Mouse (Mus musculus) liver, adult 2 months (tissue): Measurements from ENCODE around the gene Uba3. TPM values are rescaled to one million over a fixed set of nuclear protein-coding genes. Genes with fewer than 3 reads are reported as not detected.
A peak's percentile ranks its signal among the peaks of the same experiment; 100 is the strongest.

Source experiments
- DNase-seq: peaks from one replicate; pipeline ENCODE4 v3.0.0-alpha.2; 2011; ENCODE audit warnings: low read depth, low spot score; ENCODE audit errors: extremely low read depth
- H3K27ac ChIP-seq: fragments of 200-500 bp; replicated peaks from 2 replicates; pipeline ENCODE4 v1.5.1; 2012; ENCODE audit warnings: low read depth, mild to moderate bottlenecking, control low read depth, inconsistent platforms, low read length; ENCODE audit not compliant: insufficient read depth
- H3K27me3 ChIP-seq: fragments of 200-500 bp; 2 replicates; pipeline ENCODE4 v1.6.1; 2012; ENCODE audit warnings: mild to moderate bottlenecking, moderate library complexity, low read length, inconsistent platforms; ENCODE audit not compliant: control insufficient read depth, insufficient read depth
- H3K36me3 ChIP-seq: fragments of 200-500 bp; 2 replicates; pipeline ENCODE4 v1.6.1; 2012; ENCODE audit warnings: low read length, inconsistent platforms; ENCODE audit not compliant: control insufficient read depth, insufficient read depth
- H3K4me1 ChIP-seq: fragments of 200-500 bp; 2 replicates; pipeline ENCODE4 v1.6.1; 2011; ENCODE audit warnings: low read length; ENCODE audit not compliant: control insufficient read depth, insufficient read depth
- H3K4me3 ChIP-seq: fragments of 200-500 bp; 2 replicates; pipeline ENCODE4 v1.5.1; 2011; ENCODE audit warnings: low read depth, mild to moderate bottlenecking, control low read depth, low read length, moderate library complexity; ENCODE audit not compliant: insufficient read depth
- H3K79me2 ChIP-seq: fragments of 200-500 bp; 2 replicates; pipeline ENCODE4 v1.6.1; 2012; ENCODE audit warnings: inconsistent platforms, mild to moderate bottlenecking, low read length, moderate library complexity; ENCODE audit not compliant: control insufficient read depth, insufficient read depth
- H3K9ac ChIP-seq: fragments of 200-500 bp; 2 replicates; pipeline ENCODE4 v1.6.1; 2012; ENCODE audit warnings: low read depth, mild to moderate bottlenecking, control low read depth, inconsistent platforms, low read length
- CTCF ChIP-seq: fragments of 200-500 bp; IDR thresholded peaks from 2 replicates; pipeline ENCODE4 v1.5.1; 2011; ENCODE audit warnings: low read depth, low read length, control low read depth
- POLR2A ChIP-seq: fragments of 200-500 bp; IDR thresholded peaks from 2 replicates; pipeline ENCODE4 v1.6.1; 2011; ENCODE audit warnings: low read length, control low read depth; ENCODE audit not compliant: insufficient read depth; ENCODE audit errors: extremely low read depth
- WGBS: fragments of 180-500 bp; shearing (Covaris S2); methylation state at CpG from one replicate; pipeline ENCODE4 v1.1.7; 2018; 5-methylcytosine and 5-hydroxymethylcytosine counted together
- polyA plus RNA-seq: library from polyadenylated mRNA; depleted of rRNA; stranded (reverse); fragments of >200 nt; gene quantifications from 2 replicates; pipeline ENCODE4 v1.2.3, GENCODE M21; 2012; rRNA removed
- total RNA-seq: library from RNA; depleted of rRNA; stranded (reverse); fragments of >200 nt; gene quantifications from 2 replicates; pipeline ENCODE4 v1.2.3, GENCODE M21; 2014; rRNA removed

The Uba3 gene
- total RNA-seq = 33.6 and 38.0 TPM in 2 replicates
- polyA plus RNA-seq = 6.6 and 7.3 TPM in 2 replicates

- Histone ChIP-seq H3K36me3 (peaks cover 2% of the 10 kb centered on the region; the same call in 1 of the 2 replicates), H3K4me3 (peak within 1 kb of the TSS; percentile 77), H3K9ac (peak within 1 kb of the TSS; percentile 90), H3K27me3 (no peaks in the 10 kb centered on the region), H3K4me1 (peaks cover 2% of the 10 kb centered on the region; the same call in 1 of the 2 replicates), H3K79me2 (peaks cover 8% of the 10 kb centered on the region; the same call in 1 of the 2 replicates), H3K27ac (peak within 1 kb of the TSS; percentile 58)
- under 1% methylated on average over 38 of the region's 38 CpGs for WGBS
- TF ChIP-seq POLR2A (peak; percentile 85), CTCF (no peak)
- peak; percentile 92 for DNase-seq
Observed at GRCm38 (mm10) chr6:97205439-97205885, at the start of gene Uba3. Gene Uba3 (minus strand): TSS chr6:97205647.

- no peak for DNase-seq
- no peak within 1 kb of the TSS for H3K4me3 ChIP-seq
- H3K27me3 ChIP-seq = no peaks in the 10 kb centered on the region
- WGBS = 71% methylated on average over 9 of the region's 9 CpGs
- TF ChIP-seq CTCF (no peak), POLR2A (no peak)
- H3K4me1 ChIP-seq = peaks cover 3% of the 10 kb centered on the region; the same call in 1 of the 2 replicates
- no peaks in the 10 kb centered on the region for H3K79me2 ChIP-seq
- H3K36me3 ChIP-seq = no peaks in the 10 kb centered on the region
- no peak within 1 kb of the TSS for H3K27ac ChIP-seq
- H3K9ac ChIP-seq = no peak within 1 kb of the TSS
Observed at GRCm38 (mm10) chr6:97252711-97253221, 47.3 kb upstream of the Uba3 start, which contains the start of gene Lmod3. Gene Lmod3 (minus strand): TSS chr6:97252759.

DNA sequence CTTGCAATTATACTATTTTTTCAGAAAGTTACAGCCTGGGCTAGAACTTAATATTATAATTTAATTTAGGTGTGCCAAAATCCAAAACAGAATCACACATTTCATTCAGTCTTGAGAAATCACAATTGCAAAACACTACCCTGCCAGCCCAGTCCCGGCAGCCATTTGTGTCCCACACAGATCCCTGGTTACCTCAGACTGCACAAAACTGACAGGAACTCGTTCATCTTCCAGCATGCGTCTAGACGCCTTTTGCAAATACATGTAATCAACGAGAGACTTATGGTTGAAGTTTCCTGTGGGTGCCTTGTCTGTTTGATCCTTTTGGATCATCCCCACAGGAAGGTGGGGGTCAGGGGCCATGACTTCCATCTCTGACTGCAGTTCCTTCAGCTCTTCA, 46.6 kb upstream of the Uba3 start:
- no peaks in the 10 kb centered on the region for H3K79me2 ChIP-seq
- WGBS = 33% methylated on average over 5 of the region's 5 CpGs
- no peaks in the 10 kb centered on the region for H3K27me3 ChIP-seq
- DNase-seq = peak; percentile 28
- H3K4me1 ChIP-seq = peaks cover 3% of the 10 kb centered on the region; the same call in 1 of the 2 replicates
- TF ChIP-seq POLR2A (no peak), CTCF (no peak)
- no peaks in the 10 kb centered on the region for H3K36me3 ChIP-seq
- H3K9ac ChIP-seq = no peak overlapping the region
- no peak overlapping the region for H3K27ac ChIP-seq
- no peak overlapping the region for H3K4me3 ChIP-seq

GRCm38 (mm10) chr6:97250966-97251365, 45.5 kb upstream of the Uba3 start:
- Histone ChIP-seq H3K4me3 (no peak overlapping the region), H3K79me2 (no peaks in the 10 kb centered on the region), H3K27me3 (no peaks in the 10 kb centered on the region), H3K9ac (no peak overlapping the region), H3K27ac (no peak overlapping the region), H3K4me1 (peaks cover 3% of the 10 kb centered on the region; the same call in 1 of the 2 replicates), H3K36me3 (no peaks in the 10 kb centered on the region)
- TF ChIP-seq POLR2A (no peak), CTCF (peak; percentile 55; the same call in 1 of the 2 replicates)
- 33% methylated on average over 6 of the region's 6 CpGs for WGBS
- DNase-seq = peak; percentile 72

GRCm38 (mm10) chr6:97245200-97245599, 39.8 kb upstream of the Uba3 start:
- no peaks in the 10 kb centered on the region for H3K4me1 ChIP-seq
- TF ChIP-seq POLR2A (no peak), CTCF (no peak)
- no peak overlapping the region for H3K27ac ChIP-seq
- H3K9ac ChIP-seq = no peak overlapping the region
- no peaks in the 10 kb centered on the region for H3K36me3 ChIP-seq
- no peak for DNase-seq
- no peaks in the 10 kb centered on the region for H3K79me2 ChIP-seq
- no peak overlapping the region for H3K4me3 ChIP-seq
- H3K27me3 ChIP-seq = no peaks in the 10 kb centered on the region

- Histone ChIP-seq H3K79me2 (no peaks in the 10 kb centered on the region), H3K4me1 (no peaks in the 10 kb centered on the region), H3K9ac (no peak overlapping the region), H3K4me3 (no peak overlapping the region), H3K27me3 (no peaks in the 10 kb centered on the region), H3K27ac (no peak overlapping the region), H3K36me3 (no peaks in the 10 kb centered on the region)
- DNase-seq = no peak
- WGBS = 86% methylated on average over 4 of the region's 4 CpGs
- no peak for TF ChIP-seq CTCF
Observed at GRCm38 (mm10) chr6:97242522-97242921, 37.1 kb upstream of the Uba3 start.
